Mouse (Mus musculus): Measurements from ENCODE around the gene Cep72.
"Not testable (repeated sequence)": the region's sequence is repeated elsewhere in the genome, so short reads cannot be mapped to it uniquely, and the experiment has no call there.

Gene Cep72

GRCm38 (mm10) chr13:74061613-74062377, at the start of gene Cep72:
Gene Cep72 (minus strand): TSS chr13:74062299.
- peak; percentile 94 for DNase-seq (ENCODE audit: extremely low read depth, insufficient read length, low spot score)

GRCm38 (mm10) chr13:74107410-74107809, 45.3 kb upstream of the Cep72 start:
- DNase-seq (ENCODE audit: extremely low read depth, insufficient read length, low spot score), result no peak

- no peak for DNase-seq (ENCODE audit: extremely low read depth, insufficient read length, low spot score)
These were observed 42.3 kb upstream of the Cep72 start for GRCm38 (mm10) chr13:74104417-74104816.

- DNase-seq (ENCODE audit: extremely low read depth, insufficient read length, low spot score), result no peak
These were observed 40.9 kb upstream of the Cep72 start for GRCm38 (mm10) chr13:74102831-74103582.

GRCm38 (mm10) chr13:74102108-74102830, 40.2 kb upstream of the Cep72 start:
- no peak for DNase-seq (ENCODE audit: extremely low read depth, insufficient read length, low spot score)

GRCm38 (mm10) chr13:74098913-74099312, 36.8 kb upstream of the Cep72 start:
- DNase-seq (ENCODE audit: extremely low read depth, insufficient read length, low spot score), result no peak

GRCm38 (mm10) chr13:74096715-74097363, 34.7 kb upstream of the Cep72 start:
- no peak for DNase-seq (ENCODE audit: extremely low read depth, insufficient read length, low spot score)

GRCm38 (mm10) chr13:74095936-74096335, 33.8 kb upstream of the Cep72 start:
- no peak for DNase-seq (ENCODE audit: extremely low read depth, insufficient read length, low spot score)

GRCm38 (mm10) chr13:74090265-74090664, 28.2 kb upstream of the Cep72 start:
- no peak for DNase-seq (ENCODE audit: extremely low read depth, insufficient read length, low spot score)

- no peak for DNase-seq (ENCODE audit: extremely low read depth, insufficient read length, low spot score)
These were observed 11.3 kb upstream of the Cep72 start for GRCm38 (mm10) chr13:74073369-74073768.

- DNase-seq (ENCODE audit: extremely low read depth, insufficient read length, low spot score), result no peak
These were observed 9.6 kb upstream of the Cep72 start for GRCm38 (mm10) chr13:74071714-74072113.

GRCm38 (mm10) chr13:74071244-74071643, 9.1 kb upstream of the Cep72 start:
- not testable (repeated sequence) for DNase-seq (ENCODE audit: extremely low read depth, insufficient read length, low spot score)

GRCm38 (mm10) chr13:74066576-74066975, 4.5 kb upstream of the Cep72 start:
- DNase-seq (ENCODE audit: extremely low read depth, insufficient read length, low spot score), result no peak

- DNase-seq (ENCODE audit: extremely low read depth, insufficient read length, low spot score), result no peak
These were observed 1.4 kb upstream of the Cep72 start for GRCm38 (mm10) chr13:74063340-74064050.

- no peak for DNase-seq (ENCODE audit: extremely low read depth, insufficient read length, low spot score)
These were observed 454 bp upstream of the Cep72 start for GRCm38 (mm10) chr13:74062378-74063128.

GRCm38 (mm10) chr13:74058081-74058480, 4.0 kb downstream of the Cep72 start:
- DNase-seq (ENCODE audit: extremely low read depth, insufficient read length, low spot score), result no peak

- DNase-seq (ENCODE audit: extremely low read depth, insufficient read length, low spot score), result no peak
These were observed 5.9 kb downstream of the Cep72 start for GRCm38 (mm10) chr13:74056194-74056593.

GRCm38 (mm10) chr13:74039926-74040325, 22.2 kb downstream of the Cep72 start:
- no peak for DNase-seq (ENCODE audit: extremely low read depth, insufficient read length, low spot score)

GRCm38 (mm10) chr13:74035776-74036175, 26.3 kb downstream of the Cep72 start:
- no peak for DNase-seq (ENCODE audit: extremely low read depth, insufficient read length, low spot score)
